Mouse (Mus musculus) G1E-ER4 (cell line): ENCODE data around the gene Cntln. TPM values are rescaled to one million over a fixed set of nuclear protein-coding genes. Genes with fewer than 3 reads are reported as not detected.

Source experiments
- GATA1 ChIP-seq: IDR thresholded peaks from one replicate; pipeline ENCODE4 v1.8.0; 2012; ENCODE audit warnings: low read length, inconsistent platforms
- polyA plus RNA-seq: library from polyadenylated mRNA; stranded (reverse); fragments of >175 nt; gene quantifications from 2 replicates; pipeline ENCODE4 v1.2.3, GENCODE M21; 2012

The Cntln gene
- not detected in 2 replicates for polyA plus RNA-seq

DNA sequence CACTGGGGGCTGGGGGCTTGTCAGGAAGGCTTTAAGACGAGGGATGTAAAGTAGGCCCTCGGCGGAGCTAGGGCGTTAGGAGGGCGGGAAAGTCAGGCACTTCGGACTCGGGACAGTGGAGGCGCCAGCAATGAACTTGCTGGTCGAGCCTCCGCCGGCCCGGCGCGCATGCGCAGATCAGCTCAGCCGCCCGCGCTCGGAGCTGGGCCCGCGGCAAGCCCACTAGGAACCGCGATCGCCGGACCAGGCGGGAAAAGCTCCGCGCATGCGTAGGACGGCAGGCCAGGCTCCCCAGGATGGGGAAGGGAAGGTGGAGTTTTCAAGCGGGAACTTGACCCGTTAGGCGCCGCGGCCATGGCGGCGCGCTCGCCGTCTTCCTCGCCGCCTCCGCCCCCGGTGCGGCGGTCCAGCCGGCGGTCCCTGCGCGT, at the start of gene Cntln:
TSS of gene Cntln (plus strand) at position 199 of the 428 bp plus-strand sequence.
- TF ChIP-seq GATA1, result no peak

DNA sequence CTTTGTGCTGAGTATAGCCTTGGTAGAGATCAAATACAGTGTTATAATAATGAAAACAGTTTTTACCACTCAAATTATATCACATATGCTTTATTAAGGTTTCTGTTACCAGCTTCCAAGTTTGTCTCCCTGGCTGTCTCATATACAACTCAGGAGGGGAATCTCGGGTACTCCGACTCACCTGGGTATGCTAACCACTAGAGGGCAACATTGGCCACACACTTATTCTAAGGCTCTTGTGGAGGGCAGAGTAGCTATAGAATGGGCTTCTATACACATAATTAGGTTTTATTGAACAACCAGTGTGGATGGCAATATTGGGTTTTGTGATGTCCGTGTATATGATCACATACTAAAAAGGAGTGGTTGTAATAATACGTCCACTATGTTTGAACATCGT, 47.1 kb upstream of the Cntln start:
- TF ChIP-seq GATA1, result no peak

DNA sequence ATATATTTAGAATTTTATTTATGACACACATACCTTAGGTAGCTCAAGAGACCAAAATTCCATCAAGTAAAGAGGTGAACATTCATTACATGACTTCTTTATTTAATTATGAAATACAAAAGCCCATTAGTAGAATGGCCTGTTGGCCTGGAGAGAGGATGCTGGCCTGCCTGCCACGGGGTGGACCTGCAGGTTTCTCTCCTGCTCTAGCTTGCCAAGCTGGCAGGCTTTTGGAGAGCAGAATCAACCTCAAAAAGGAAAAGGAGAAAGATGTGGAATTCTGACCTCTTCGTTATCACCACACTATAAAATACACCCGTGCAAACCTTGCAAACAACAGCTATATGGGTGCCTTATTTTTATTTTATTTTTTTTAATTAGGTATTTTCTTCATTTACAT, 45.6 kb upstream of the Cntln start:
- TF ChIP-seq GATA1, result no peak

DNA sequence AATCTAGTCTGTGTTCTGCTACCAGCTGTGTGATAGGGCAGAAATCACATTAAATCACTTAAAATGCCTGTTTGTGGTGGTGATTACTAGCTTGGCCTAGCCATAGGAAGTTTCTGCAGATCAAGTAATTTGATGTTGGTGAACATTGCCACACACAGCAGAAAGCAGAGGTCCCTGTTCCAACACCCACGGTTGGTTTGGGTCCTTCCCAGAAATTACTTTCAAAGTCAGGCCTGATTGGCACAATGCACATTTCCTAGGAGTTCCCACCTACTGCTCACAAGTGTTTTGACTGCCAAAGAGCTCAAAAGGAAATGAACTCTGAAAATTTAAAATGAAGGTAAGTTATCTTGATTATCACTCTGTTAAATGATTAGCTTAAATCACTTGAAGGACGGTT, 44.6 kb upstream of the Cntln start:
- TF ChIP-seq GATA1, result no peak

DNA sequence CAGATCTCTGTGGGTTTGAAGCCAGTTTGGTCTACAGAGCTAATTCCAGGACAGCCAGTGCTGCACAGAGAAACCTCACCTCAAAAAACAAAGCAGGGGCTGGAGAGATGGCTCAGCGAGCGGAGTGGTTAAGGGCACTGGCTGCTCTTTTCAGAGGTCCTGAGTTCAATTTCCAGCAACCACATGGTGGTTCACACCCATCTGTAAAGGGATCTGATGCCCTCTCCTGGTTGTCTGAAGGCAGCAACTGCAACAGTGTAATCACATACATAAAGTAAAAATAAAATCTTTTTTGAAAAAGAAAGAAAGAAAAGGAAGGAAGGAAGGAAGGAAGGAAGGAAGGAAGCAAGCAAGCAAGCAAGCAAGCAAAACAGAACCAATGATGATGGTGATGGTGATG, 26.5 kb upstream of the Cntln start:
- no peak for TF ChIP-seq GATA1

DNA sequence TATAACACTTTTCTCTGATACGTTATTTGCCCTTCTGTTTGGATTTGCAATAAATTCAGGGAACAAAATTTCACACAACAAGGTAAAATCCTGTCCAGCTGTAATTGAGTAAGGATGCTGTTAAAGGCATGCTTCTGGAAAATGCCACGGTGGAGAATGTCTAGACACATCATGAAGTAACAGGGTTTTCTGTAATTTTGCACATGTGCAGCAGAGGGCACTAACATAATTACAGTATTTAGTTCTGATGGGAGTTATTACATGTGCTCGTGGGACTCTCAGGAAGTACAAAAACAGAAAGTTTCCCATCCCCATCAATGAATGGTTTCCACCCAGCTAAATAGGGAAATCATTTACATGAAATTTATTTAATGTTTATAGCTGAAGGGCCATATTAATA, 7.8 kb upstream of the Cntln start:
- TF ChIP-seq GATA1, result no peak

DNA sequence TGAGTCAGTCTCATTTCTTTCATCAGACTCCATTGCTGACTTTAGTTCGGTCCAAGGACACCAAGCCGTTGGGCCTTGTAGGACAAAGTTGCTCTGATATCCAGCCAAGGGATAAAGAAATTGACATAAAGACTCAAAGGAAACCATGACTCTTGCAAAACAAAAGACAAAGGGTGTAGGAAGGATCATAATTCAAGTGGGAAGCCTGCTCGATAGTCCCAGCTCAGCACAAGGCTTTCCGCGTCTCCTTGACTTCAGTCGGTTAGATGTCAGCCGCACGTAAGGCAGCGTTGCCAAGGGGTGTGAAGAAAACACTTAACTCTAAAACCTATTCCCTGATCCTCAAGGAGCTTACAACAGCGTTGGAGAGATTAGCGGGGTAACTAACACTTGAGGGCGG, 463 bp upstream of the Cntln start:
- no peak for TF ChIP-seq GATA1

DNA sequence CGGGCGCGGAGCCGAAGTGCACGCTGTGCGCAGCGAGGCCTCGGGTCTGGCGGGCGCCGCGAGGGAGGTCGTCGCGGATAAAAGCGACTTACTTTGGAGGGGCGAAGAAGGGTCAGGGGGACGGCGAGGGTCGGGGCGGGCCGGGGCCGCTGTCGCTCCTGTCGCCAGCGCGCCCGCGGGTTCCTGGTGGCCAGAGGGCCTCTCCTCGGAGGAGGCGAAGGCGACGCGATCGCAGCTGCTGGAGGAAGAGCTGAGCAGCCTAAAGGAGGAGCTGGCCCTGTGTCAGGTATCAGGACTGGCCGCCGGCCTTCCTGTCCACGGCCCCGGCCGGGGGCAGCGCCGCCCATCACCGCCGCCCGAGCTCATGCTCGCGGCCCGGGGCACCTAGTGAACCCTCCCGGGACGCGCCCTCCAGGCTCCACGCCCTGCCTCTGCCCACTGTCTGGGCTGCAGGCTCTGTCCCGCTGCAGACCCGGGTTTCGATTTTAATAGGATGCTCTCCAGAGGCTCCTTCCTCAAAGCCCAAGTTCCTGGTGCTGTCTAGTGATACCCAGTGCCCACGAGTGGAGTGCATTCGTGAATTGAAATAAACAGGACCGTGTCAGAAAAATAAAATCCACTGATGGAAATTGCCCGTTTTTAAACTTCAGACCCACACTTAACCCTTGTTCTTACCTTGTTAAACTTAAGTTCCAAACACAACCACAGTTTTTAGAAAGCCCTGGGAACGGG, 596 bp downstream of the Cntln start:
- TF ChIP-seq GATA1, result no peak

DNA sequence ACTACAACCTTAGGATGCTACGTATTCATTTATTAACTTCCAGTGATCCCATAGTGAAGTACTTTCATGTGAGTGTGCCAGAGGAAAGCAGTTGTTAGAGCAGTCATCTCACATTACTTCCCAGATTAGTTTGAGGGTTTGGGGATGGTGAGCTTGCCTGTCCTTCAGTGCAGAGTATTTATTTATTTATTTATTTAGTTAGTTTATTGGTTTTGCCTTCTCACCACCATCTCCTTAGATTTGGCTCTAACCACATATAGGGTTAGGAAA, 1.1 kb downstream of the Cntln start:
- TF ChIP-seq GATA1, result no peak

DNA sequence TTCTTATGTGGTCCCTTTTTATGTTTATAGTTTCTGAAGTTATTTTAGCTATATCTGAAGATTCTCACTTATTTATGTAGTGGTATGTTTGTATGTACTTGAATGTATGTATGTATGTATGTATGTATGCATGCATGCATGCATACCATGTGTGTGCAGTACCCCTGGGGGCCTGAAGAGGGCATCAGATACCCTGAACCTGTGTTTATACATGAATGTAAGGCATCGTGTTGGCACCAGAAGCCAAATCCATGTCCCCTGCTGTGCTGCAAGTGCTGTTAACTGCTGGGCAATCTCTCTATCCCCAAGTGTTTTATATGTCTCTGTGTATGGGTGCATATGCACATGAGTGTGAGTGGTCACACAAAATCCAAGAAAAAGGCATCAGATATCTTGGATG, 34.3 kb downstream of the Cntln start:
- no peak for TF ChIP-seq GATA1

DNA sequence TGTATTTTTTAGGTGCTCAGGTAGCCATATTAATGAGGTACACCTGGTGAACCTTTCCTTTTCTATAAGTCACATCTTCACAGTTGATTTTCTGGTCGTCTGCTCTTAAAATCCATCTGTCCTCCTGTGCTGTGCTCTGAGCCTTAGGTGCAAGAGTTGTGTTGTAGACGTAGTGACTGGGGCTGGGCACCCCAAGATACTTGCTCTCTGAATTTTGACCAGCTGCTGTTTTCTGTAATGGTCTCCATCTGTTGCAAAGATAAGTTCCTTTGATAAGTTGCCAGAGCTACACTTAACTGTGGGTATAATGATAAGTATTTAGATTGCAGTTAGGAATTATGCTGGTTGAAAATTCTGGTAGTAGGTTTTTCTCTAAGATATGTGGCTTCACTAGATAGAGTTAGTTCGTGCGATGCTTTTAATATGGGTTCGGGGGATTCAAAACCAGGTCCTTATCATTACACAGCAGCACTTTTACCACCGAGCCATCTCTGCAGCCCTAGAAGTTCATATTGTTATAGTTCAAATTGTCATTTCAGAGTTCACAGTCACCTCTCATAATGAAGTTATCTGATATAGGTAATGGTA, 50.3 kb downstream of the Cntln start:
- TF ChIP-seq GATA1, result no peak

DNA sequence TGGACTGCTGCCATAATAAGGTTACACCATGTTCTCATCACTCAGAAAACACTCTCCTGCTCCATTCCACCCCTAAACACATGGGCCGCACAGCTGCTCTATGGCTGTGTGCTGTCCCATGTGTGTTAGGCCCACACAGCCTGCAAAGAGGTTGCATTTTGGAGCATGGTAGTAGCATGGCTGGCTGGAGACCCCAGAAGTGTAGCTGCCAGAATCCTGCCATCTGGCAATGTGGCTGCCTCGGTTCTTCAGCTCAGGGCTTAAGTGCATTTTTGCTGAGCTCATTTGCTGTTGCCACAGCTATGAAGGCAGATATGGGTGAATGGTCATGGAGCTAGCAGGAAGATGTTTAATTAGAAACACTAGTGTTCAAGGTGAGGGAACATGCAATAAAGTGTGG, 58.0 kb downstream of the Cntln start:
- TF ChIP-seq GATA1, result no peak

DNA sequence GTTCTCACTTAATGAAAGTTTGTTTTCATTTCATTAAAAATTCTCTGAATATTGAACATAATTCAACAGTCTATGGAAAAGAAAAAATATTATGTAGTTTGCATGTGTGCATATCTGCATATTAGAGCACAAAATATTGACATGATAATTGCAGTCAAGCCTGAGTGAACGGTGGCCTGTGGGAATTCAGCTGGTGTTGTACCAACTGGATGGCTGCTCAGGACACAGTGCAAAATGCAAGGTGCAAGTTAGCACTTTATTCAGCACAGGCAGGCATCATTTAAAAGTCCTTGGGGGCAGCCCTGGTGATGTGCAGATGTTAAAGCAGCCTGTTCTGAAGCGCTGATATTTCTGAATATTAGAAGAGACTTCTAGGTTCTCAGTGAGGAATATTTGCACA, 58.5 kb downstream of the Cntln start:
- no peak for TF ChIP-seq GATA1

DNA sequence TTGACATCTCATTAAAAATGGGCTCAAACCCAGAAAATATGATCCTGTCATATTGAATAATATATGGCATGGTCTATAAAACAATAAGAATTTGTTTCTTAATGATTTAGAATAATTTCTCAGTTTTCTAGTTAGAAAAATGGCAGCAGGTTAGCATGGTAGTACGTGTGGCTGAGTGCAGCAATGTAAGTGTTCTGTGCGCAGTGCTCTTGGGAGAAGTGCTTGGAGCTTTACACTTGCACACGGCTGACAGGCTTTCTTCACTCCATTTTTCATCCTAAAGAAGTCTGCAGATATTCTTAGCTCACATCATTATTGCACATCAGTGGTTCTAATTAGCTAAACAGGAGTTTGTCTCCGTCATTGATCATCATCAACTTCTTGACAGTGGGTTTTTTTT, 60.0 kb downstream of the Cntln start:
- TF ChIP-seq GATA1, result no peak

DNA sequence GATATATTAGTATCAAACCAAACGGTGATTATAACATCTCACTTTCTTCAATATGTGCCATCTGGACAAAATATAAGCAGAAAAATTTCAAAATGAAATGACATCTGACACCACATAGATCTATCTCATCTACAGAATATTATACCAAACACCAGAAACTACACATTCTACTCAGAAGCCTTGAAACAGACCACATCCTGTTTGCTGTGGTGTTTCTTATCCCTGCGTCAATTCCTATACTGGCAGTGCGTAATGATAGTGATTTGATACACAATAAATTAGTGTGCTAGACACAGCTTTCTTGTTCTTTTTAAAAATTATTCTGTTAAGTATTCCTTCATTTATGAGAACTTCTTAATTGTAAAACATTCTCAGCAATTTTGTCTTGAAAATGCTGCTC, 62.3 kb downstream of the Cntln start:
- no peak for TF ChIP-seq GATA1

DNA sequence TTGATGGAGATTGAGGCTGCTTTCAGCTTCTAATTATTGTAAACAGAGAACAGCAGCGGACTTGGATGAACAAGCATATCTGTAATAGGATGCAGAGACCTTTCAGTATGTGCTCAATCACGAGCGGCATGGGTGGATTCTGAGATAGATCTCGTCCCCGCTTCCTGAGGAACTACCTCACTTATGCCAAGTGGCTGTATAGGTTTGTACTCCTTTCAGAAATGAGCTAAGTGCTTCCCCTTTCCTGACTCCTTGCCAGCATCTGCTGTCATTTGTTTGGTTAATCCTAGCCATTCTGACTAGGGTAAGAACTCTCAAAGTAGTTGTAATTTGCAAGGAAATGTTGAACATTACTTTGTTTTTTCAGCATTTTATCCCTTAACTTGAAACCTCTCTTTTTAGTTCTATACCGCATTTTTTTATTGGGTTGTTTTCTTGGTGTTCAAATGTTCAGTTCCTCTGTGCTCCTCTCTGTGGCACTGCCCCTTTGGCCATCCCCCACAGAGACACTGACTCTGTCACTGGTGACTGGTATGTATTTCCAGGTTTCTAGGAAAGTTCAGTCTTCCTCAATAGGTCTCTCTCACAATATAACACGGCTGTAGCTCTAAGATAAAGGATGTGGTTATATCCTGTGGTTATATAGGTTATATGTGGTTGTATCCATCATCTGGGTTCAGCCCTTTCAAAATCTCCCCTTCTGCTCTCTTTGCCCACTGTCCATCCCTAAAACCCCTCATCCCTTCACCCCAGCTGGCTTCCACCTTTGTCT, 93.0 kb downstream of the Cntln start:
- no peak for TF ChIP-seq GATA1

DNA sequence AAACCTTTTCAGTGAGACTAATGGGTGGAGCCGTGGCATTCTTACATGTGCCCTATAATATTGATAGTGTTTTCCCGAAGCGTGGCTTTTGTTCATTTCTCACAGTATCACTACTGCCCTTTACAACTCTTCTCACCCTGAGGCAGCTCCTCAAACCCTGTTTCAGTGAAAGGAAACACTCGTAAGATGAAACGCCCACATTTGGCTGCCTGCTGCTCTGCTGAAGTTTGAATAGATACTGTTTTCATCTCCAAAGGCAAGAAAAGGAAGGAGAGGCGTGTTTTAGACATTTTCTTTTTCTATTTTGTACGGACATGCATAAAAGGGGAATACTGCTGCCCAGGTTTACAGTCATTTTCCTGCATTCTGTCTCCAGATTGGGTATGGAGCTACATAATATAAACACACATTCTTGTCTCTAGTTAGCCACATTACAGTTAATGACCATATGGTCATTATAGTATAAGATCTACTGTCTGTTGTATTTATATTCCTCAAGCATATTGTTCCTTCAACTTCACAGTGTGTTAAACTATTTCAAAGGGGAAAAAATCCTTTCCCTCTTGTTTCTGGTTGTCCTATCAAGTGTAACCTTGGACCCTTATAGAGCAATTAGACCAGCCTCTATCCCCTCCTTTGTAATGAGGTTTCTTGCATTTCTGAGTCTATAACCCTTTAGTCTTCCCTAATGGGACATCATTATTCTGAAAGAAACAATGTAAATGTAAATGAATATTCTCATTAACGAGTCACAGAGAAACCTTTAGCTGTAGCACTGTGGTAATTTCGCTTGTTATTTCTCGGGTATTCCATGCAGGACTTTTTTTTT, 111.6 kb downstream of the Cntln start:
- no peak for TF ChIP-seq GATA1
